Mouse (Mus musculus) CH12.LX (cell line): Measurements from ENCODE around the gene 4933414I15Rik. TPM values are rescaled to one million over a fixed set of nuclear protein-coding genes. Genes with fewer than 3 reads are reported as not detected.

Experiments used
- DNase-seq: peaks from one replicate; pipeline ENCODE4 v3.0.0-alpha.2; 2013; ENCODE audit errors: extremely low read depth
- H3K27ac ChIP-seq: 2 replicates; pipeline ENCODE4 v1.5.1; 2012; ENCODE audit warnings: low read depth, mild to moderate bottlenecking, control low read depth, moderate library complexity; ENCODE audit not compliant: insufficient read depth
- H3K27me3 ChIP-seq: replicated peaks from 2 replicates; pipeline ENCODE3; 2012; ENCODE audit warnings: inconsistent platforms
- H3K36me3 ChIP-seq, 2 experiments: replicated peaks in 1 of 2; 2 replicates each; pipeline versions ENCODE3 to v1.6.1; 2012; ENCODE audit warnings: inconsistent platforms in 1 of 2, low read length in 1 of 2, mild to moderate bottlenecking in 1 of 2, mixed read lengths in 1 of 2, moderate library complexity in 1 of 2; ENCODE audit not compliant: control insufficient read depth in 1 of 2, insufficient read depth in 1 of 2
- H3K4me1 ChIP-seq, 2 experiments: 2 replicates each; pipeline ENCODE4 v1.6.1; 2012; ENCODE audit warnings: inconsistent platforms in 1 of 2, moderate library complexity in 1 of 2; ENCODE audit not compliant: insufficient read depth in 2 of 2, control insufficient read depth in 1 of 2
- H3K4me2 ChIP-seq: 2 replicates; pipeline ENCODE4 v1.6.1; 2012; ENCODE audit warnings: low read depth, mild to moderate bottlenecking, control low read depth; ENCODE audit not compliant: poor library complexity, insufficient read depth, severe bottlenecking
- H3K4me3 ChIP-seq, 3 experiments: fragments of 150-350 bp in 1 of 3; sonication (generic) in 1 of 3; replicated peaks in 1 of 3; 2 replicates each; pipeline versions ENCODE3 to v1.5.1; 2011 to 2012; ENCODE audit warnings: low read depth in 2 of 3, low read length in 2 of 3, mild to moderate bottlenecking in 2 of 3, moderate library complexity in 2 of 3, control low read depth in 1 of 3, improper control_type of control experiment in 1 of 3, inconsistent platforms in 1 of 3, mixed read lengths in 1 of 3; ENCODE audit not compliant: poor library complexity in 1 of 3
- H3K79me2 ChIP-seq: replicated peaks from 2 replicates; pipeline ENCODE4 v1.6.1; 2012; ENCODE audit warnings: mild to moderate bottlenecking, moderate library complexity; ENCODE audit not compliant: control insufficient read depth, poor library complexity, insufficient read depth, severe bottlenecking; ENCODE audit errors: extremely low read depth
- H3K9ac ChIP-seq: 2 replicates; pipeline ENCODE4 v1.6.1; 2012; ENCODE audit warnings: low read depth, mild to moderate bottlenecking, control low read depth, moderate library complexity; ENCODE audit not compliant: insufficient read depth
- H3K9me3 ChIP-seq: replicated peaks from 2 replicates; pipeline ENCODE3; 2012; ENCODE audit warnings: low read length, inconsistent platforms, mixed read lengths
- BHLHE40 ChIP-seq: IDR thresholded peaks from 2 replicates; pipeline ENCODE4 v1.6.1; 2011; ENCODE audit warnings: mild to moderate bottlenecking, low read depth, low read length, improper control_type of control experiment
- CHD1 ChIP-seq: IDR thresholded peaks from 2 replicates; pipeline ENCODE4 v1.6.1; 2012; ENCODE audit warnings: low read depth, low read length, improper control_type of control experiment, inconsistent platforms
- CHD2 ChIP-seq: IDR thresholded peaks from 2 replicates; pipeline ENCODE4 v1.6.1; 2011; ENCODE audit warnings: low read length, improper control_type of control experiment
- CTCF ChIP-seq, 2 experiments: IDR thresholded peaks in 1 of 2; conservative IDR thresholded peaks in 1 of 2; 2 replicates each; pipeline ENCODE4 v1.5.1; 2011 to 2012; ENCODE audit warnings: low read depth in 2 of 2, low read length in 2 of 2, improper control_type of control experiment in 1 of 2, inconsistent platforms in 1 of 2, mild to moderate bottlenecking in 1 of 2, moderate library complexity in 1 of 2
- E2F4 ChIP-seq: IDR thresholded peaks from 2 replicates; pipeline ENCODE4 v1.6.1; 2011; ENCODE audit warnings: low read depth, low read length, improper control_type of control experiment; ENCODE audit not compliant: insufficient replicate concordance
- GABPA ChIP-seq: IDR thresholded peaks from 2 replicates; pipeline ENCODE4 v1.6.1; 2012; ENCODE audit warnings: low read depth, low read length, improper control_type of control experiment, inconsistent platforms; ENCODE audit not compliant: insufficient replicate concordance
- HCFC1 ChIP-seq: IDR thresholded peaks from 2 replicates; pipeline ENCODE4 v1.6.1; 2012; ENCODE audit warnings: low read depth, mild to moderate bottlenecking, inconsistent platforms, low read length, improper control_type of control experiment
- JUND ChIP-seq: conservative IDR thresholded peaks from 2 replicates; pipeline ENCODE4 v1.6.1; 2011; ENCODE audit warnings: low read depth, low read length, improper control_type of control experiment
- KAT2A ChIP-seq: IDR thresholded peaks from 2 replicates; pipeline ENCODE4 v1.6.1; 2012; ENCODE audit warnings: low read length, improper control_type of control experiment, inconsistent platforms; ENCODE audit not compliant: insufficient replicate concordance
- MAFK ChIP-seq: IDR thresholded peaks from 2 replicates; pipeline ENCODE4 v1.6.1; 2011; ENCODE audit warnings: low read length, improper control_type of control experiment; ENCODE audit not compliant: insufficient replicate concordance
- MAX ChIP-seq: IDR thresholded peaks from 2 replicates; pipeline ENCODE4 v1.6.1; 2011; ENCODE audit warnings: low read length, improper control_type of control experiment
- MEF2A ChIP-seq: IDR thresholded peaks from 2 replicates; pipeline ENCODE4 v1.6.1; 2014; ENCODE audit warnings: low read depth, mild to moderate bottlenecking, inconsistent platforms, low read length, improper control_type of control experiment, borderline replicate concordance
- MXI1 ChIP-seq: IDR thresholded peaks from 2 replicates; pipeline ENCODE4 v1.6.1; 2011; ENCODE audit warnings: mild to moderate bottlenecking, low read depth, low read length, improper control_type of control experiment
- SIN3A ChIP-seq: IDR thresholded peaks from 2 replicates; pipeline ENCODE4 v1.6.1; 2012; ENCODE audit warnings: low read length, improper control_type of control experiment, inconsistent platforms
- SMC3 ChIP-seq: IDR thresholded peaks from 2 replicates; pipeline ENCODE4 v1.6.1; 2011; ENCODE audit warnings: low read depth, low read length, improper control_type of control experiment
- TCF12 ChIP-seq: IDR thresholded peaks from 2 replicates; pipeline ENCODE4 v1.6.1; 2014; ENCODE audit warnings: low read depth, mild to moderate bottlenecking, inconsistent platforms, low read length, improper control_type of control experiment
- UBTF ChIP-seq: IDR thresholded peaks from 2 replicates; pipeline ENCODE4 v1.6.1; 2012; ENCODE audit warnings: low read depth, mild to moderate bottlenecking, inconsistent platforms, low read length, improper control_type of control experiment, moderate library complexity
- USF1 ChIP-seq: IDR thresholded peaks from 2 replicates; pipeline ENCODE4 v1.6.1; 2014; ENCODE audit warnings: low read depth, mild to moderate bottlenecking, inconsistent platforms, low read length, improper control_type of control experiment
- USF2 ChIP-seq: conservative IDR thresholded peaks from 2 replicates; pipeline ENCODE4 v1.6.1; 2011; ENCODE audit warnings: low read depth, low read length, improper control_type of control experiment
- ZC3H11A ChIP-seq: IDR thresholded peaks from 2 replicates; pipeline ENCODE4 v1.6.1; 2012; ENCODE audit warnings: low read depth, mild to moderate bottlenecking, inconsistent platforms, low read length, improper control_type of control experiment
- ZKSCAN1 ChIP-seq: IDR thresholded peaks from 2 replicates; pipeline ENCODE4 v1.6.1; 2012; ENCODE audit warnings: low read depth, inconsistent platforms, low read length, improper control_type of control experiment, borderline replicate concordance
- ZNF384 ChIP-seq: IDR thresholded peaks from 2 replicates; pipeline ENCODE4 v1.6.1; 2012; ENCODE audit warnings: low read depth, low read length, improper control_type of control experiment, inconsistent platforms
- dilution Hi-C: fragments of 300-500 bp; cut with MboI; formaldehyde crosslinking; loops from 2 replicates; pipeline ENCODE4 v1.14.3; 2020; ENCODE audit warnings: low sequenced_read_pairs; ENCODE audit not compliant: extremely low pct_unique_long_range_greater_than_20kb, extremely low pct_ligation_motif_present
- in situ Hi-C: fragments of 300-500 bp; cut with MboI; formaldehyde crosslinking; loops from 3 replicates; pipeline ENCODE4 v1.14.3; 2019; ENCODE audit warnings: low sequenced_read_pairs, low pct_ligation_motif_present, low pct_unique_long_range_greater_than_20kb, mixed read lengths
- polyA plus RNA-seq: library from polyadenylated mRNA; unstranded; fragments of >175 nt; gene quantifications from 2 replicates; pipeline ENCODE4 v1.2.1, GENCODE M21; 2012; ENCODE audit warnings: low read depth; ENCODE audit not compliant: insufficient read length
- total RNA-seq, 2 experiments: library from RNA; depleted of rRNA; stranded (reverse); fragments of 300-350 nt in 1 of 2; fragments of >200 nt in 1 of 2; gene quantifications; 2 replicates each; pipeline ENCODE4 v1.2.3; 2012 to 2014

4933414I15Rik gene
- total and polyA plus RNA-seq, 3 experiments: not detected

GRCm38 (mm10) chr11:50913301-50913700 lies 30.3 kb downstream of the 4933414I15Rik start:
- in situ Hi-C loops: no loop called here

GRCm38 (mm10) chr11:50908136-50908535 lies 35.4 kb downstream of the 4933414I15Rik start:
- dilution Hi-C loops: no loop called here
- H3K27me3 ChIP-seq: peaks cover 71% of the 10 kb centered on the region
- no peak for DNase-seq
- H3K79me2 ChIP-seq: no peaks in the 10 kb centered on the region
- TF ChIP-seq MXI1 (no peak), CHD2 (no peak), E2F4 (no peak), MAFK (no peak), MEF2A (no peak), JUND (no peak), GABPA (no peak)
- TF ChIP-seq, all 38 proteins: peak for 0
- Histone ChIP-seq H3K9me3 (peaks cover 28% of the 10 kb centered on the region), H3K4me3 (no peak overlapping the region), H3K36me3 (no peaks in the 10 kb centered on the region), H3K4me1 (no peaks in the 10 kb centered on the region), H3K9ac (no peak overlapping the region), H3K4me2 (no peak overlapping the region), H3K27ac (no peak overlapping the region)
- in situ Hi-C loops: no loop called here

More at GRCm38 (mm10) chr11:50913301-50913700, 30.3 kb downstream of the 4933414I15Rik start:
- H3K27me3 ChIP-seq: peaks cover 70% of the 10 kb centered on the region
- no peaks in the 10 kb centered on the region for H3K79me2 ChIP-seq
- no peak overlapping the region for H3K4me3 ChIP-seq
- no peak overlapping the region for H3K9ac ChIP-seq
- H3K27ac ChIP-seq: no peak overlapping the region
- H3K4me1 ChIP-seq: no peaks in the 10 kb centered on the region
- TF ChIP-seq HCFC1 (no peak), KAT2A (no peak), USF2 (no peak), CTCF (conservative IDR thresholded peaks at IDR 0.05 in 1 of 2, IDR thresholded peaks at IDR 0.05 in 1 of 2; ENCODE audit: low read depth in 2 of 2, low read length in 2 of 2) (no peak), SIN3A (no peak), BHLHE40 (no peak), ZC3H11A (no peak), SMC3 (no peak)
- no peak overlapping the region for H3K4me2 ChIP-seq
- dilution Hi-C loops: no loop called here
- H3K9me3 ChIP-seq: peaks cover 27% of the 10 kb centered on the region
- H3K36me3 ChIP-seq: no peaks in the 10 kb centered on the region
- no peak for DNase-seq

- H3K79me2 ChIP-seq: no peaks in the 10 kb centered on the region
- no peak overlapping the region for H3K4me2 ChIP-seq
- no peak overlapping the region for H3K9ac ChIP-seq
- H3K9me3 ChIP-seq: peaks cover 56% of the 10 kb centered on the region
- in situ Hi-C loops: no loop called here
- H3K27ac ChIP-seq: no peak overlapping the region
- no peaks in the 10 kb centered on the region for H3K4me1 ChIP-seq
- peaks cover 8% of the 10 kb centered on the region for H3K27me3 ChIP-seq
- dilution Hi-C loops: no loop called here
- no peak overlapping the region for H3K4me3 ChIP-seq
- DNase-seq: no peak
- H3K36me3 ChIP-seq: no peaks in the 10 kb centered on the region
- TF ChIP-seq USF1 (no peak), HCFC1 (no peak), CHD1 (no peak), MAX (no peak), UBTF (no peak), ZNF384 (no peak), ZKSCAN1 (no peak), TCF12 (no peak), CHD2 (no peak)
These were observed 46.2 kb downstream of the 4933414I15Rik start for GRCm38 (mm10) chr11:50897359-50897758.
